Mouse (Mus musculus) neural tube, embryonic 10.5 days (tissue): ENCODE data around the gene Lad1.

ENCODE experiments used
- DNase-seq: peaks from one replicate; pipeline ENCODE4 v3.0.0-alpha.2; 2017; ENCODE audit warnings: low spot score; ENCODE audit errors: extremely low spot score

Gene Lad1

GRCm38 (mm10) chr1:135844481-135844880, 26.1 kb downstream of the Lad1 start:
- no peak for DNase-seq

- DNase-seq, result no peak
Observed at GRCm38 (mm10) chr1:135846632-135847031, 28.2 kb downstream of the Lad1 start.

GRCm38 (mm10) chr1:135847139-135847562, 28.8 kb downstream of the Lad1 start:
- DNase-seq, result peak; percentile 63

GRCm38 (mm10) chr1:135847611-135848351, 29.4 kb downstream of the Lad1 start:
- no peak for DNase-seq

GRCm38 (mm10) chr1:135850722-135851512, 32.5 kb downstream of the Lad1 start:
- DNase-seq, result peak; percentile 30

- peak; percentile 34 for DNase-seq
Observed at GRCm38 (mm10) chr1:135852044-135852756, 33.8 kb downstream of the Lad1 start.

GRCm38 (mm10) chr1:135853200-135853599, 34.8 kb downstream of the Lad1 start:
- DNase-seq, result no peak

GRCm38 (mm10) chr1:135854591-135855343, 36.4 kb downstream of the Lad1 start:
- DNase-seq, result no peak

GRCm38 (mm10) chr1:135855344-135855687, 36.9 kb downstream of the Lad1 start:
- DNase-seq, result no peak

GRCm38 (mm10) chr1:135856070-135856469, 37.7 kb downstream of the Lad1 start:
- DNase-seq, result no peak

- no peak for DNase-seq
Observed at GRCm38 (mm10) chr1:135857137-135857775, 38.9 kb downstream of the Lad1 start.

GRCm38 (mm10) chr1:135858533-135858932, 40.1 kb downstream of the Lad1 start:
- DNase-seq, result no peak

- no peak for DNase-seq
Observed at GRCm38 (mm10) chr1:135861091-135861490, 42.7 kb downstream of the Lad1 start.

- no peak for DNase-seq
Observed at GRCm38 (mm10) chr1:135861980-135862552, 43.7 kb downstream of the Lad1 start.

GRCm38 (mm10) chr1:135862561-135862960, 44.2 kb downstream of the Lad1 start:
- DNase-seq, result no peak

GRCm38 (mm10) chr1:135863786-135864335, 45.5 kb downstream of the Lad1 start:
- no peak for DNase-seq

- no peak for DNase-seq
Observed at GRCm38 (mm10) chr1:135864830-135865229, 46.4 kb downstream of the Lad1 start.

GRCm38 (mm10) chr1:135865518-135866194, 47.3 kb downstream of the Lad1 start:
- DNase-seq, result peak; percentile 85

- no peak for DNase-seq
Observed at GRCm38 (mm10) chr1:135868570-135868969, 50.2 kb downstream of the Lad1 start.

- no peak for DNase-seq
Observed at GRCm38 (mm10) chr1:135872991-135873390, 54.6 kb downstream of the Lad1 start.
